ENCODE assay signal across 8 mouse cellular contexts in the genomic region with DNA sequence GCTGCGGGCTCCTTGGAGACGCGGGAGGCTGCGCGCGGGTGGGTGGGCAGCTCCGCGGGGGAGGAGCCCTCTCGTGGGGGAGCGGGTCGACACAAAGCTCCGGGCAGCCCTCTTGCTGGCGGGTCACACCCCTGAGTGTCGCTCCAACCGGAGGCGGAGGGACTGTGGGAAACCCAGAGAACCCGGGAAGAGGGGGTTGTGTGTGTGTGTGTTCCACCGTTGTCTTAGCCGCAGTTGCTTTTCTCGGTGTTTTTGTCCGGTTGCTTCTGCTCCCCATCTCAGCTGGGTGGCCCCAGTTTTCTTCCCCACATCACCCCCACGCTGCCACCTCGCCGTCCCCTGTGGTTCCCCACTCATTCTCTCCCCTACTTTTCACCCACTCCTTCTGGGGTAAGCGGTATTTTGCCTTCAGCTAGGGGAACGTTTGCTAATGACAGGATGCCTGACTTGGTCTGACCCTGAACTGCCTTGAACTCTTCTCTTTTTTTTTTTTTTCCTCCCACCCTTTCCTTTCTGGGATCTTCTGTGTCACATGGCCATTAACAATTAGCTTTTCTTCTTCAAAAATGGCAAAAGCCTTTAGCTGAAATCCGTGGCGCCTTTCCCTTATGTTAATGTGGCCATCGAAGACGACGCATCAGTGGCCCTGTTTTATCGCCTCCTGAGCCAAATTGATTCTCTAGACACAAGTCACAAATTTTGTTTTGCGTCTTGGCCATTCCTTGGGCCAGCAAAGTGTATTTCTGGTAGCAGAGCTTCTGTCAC. TPM values are rescaled to one million over a fixed set of nuclear protein-coding genes. Genes with fewer than 3 reads are reported as not detected.
A peak's percentile ranks its signal among the peaks of the same experiment; 100 is the strongest.
DNase-seq lines count a peak whose midpoint lies in the region; ATAC-seq and TF ChIP-seq lines count a peak whose summit lies in the region.

No protein-coding gene starts in this region.

- H3K27me3 ChIP-seq in G1E (ENCODE audit: insufficient read depth, low read length), result no peaks in the 10 kb centered on the region
- H3K27me3 ChIP-seq in intestine, embryonic 14.5 days (replicated peaks; ENCODE audit: control insufficient read depth, insufficient read depth, low read length), result no peaks in the 10 kb centered on the region
- no peaks in the 10 kb centered on the region for H3K27me3 ChIP-seq in limb, embryonic 13.5 days
- H3K27me3 ChIP-seq in midbrain, embryonic 13.5 days, result no peaks in the 10 kb centered on the region

- ATAC-seq in G1E (ENCODE audit: extremely low read depth, insufficient number of reproducible peaks, low FRiP score, poor library complexity, severe bottlenecking), result peak; percentile 16; the same call in 1 of the 2 replicates
- ATAC-seq in intestine, embryonic 14.5 days (replicated peaks; ENCODE audit: low FRiP score, low TSS enrichment, low read depth), result peak; percentile 21
- peak; percentile 32; the same call in 1 of the 2 replicates for ATAC-seq in limb, embryonic 13.5 days (ENCODE audit: low FRiP score, low read depth)
- ATAC-seq in midbrain, embryonic 13.5 days, result peak; percentile 43

- H3K9me3 ChIP-seq in G1E (replicated peaks), result no peaks in the 10 kb centered on the region
- H3K9me3 ChIP-seq in intestine, embryonic 14.5 days (ENCODE audit: control insufficient read depth, low read length), result no peaks in the 10 kb centered on the region
- H3K9me3 ChIP-seq in limb, embryonic 13.5 days, result no peaks in the 10 kb centered on the region
- no peaks in the 10 kb centered on the region for H3K9me3 ChIP-seq in midbrain, embryonic 13.5 days

- TF ChIP-seq CTCF in G1E (IDR thresholded peaks at IDR 0.05; ENCODE audit: low read depth, low read length), result no peak
- no peak for TF ChIP-seq CTCF in gastrocnemius, adult 2 months (IDR thresholded peaks at IDR 0.05)

- peak; percentile 78 for DNase-seq in 3134 (ENCODE audit: extremely low read depth, insufficient read length, low spot score)
- peak; percentile 43 for DNase-seq in G1E (ENCODE audit: low spot score)
- DNase-seq in cerebellum, postnatal 25 days, result peak; percentile 36 to 71
- DNase-seq in gastrocnemius, adult 2 months, result no peak
- DNase-seq in intestine, embryonic 14.5 days (ENCODE audit: low spot score), result no peak
- DNase-seq in thymus, postnatal 14 days, result peak; percentile 27

- H3K4me2 ChIP-seq in intestine, embryonic 14.5 days (ENCODE audit: low read length), result peak overlapping the region; percentile 70
- H3K4me2 ChIP-seq in limb, embryonic 13.5 days (replicated peaks), result peak overlapping the region; percentile 80
- H3K4me2 ChIP-seq in midbrain, embryonic 13.5 days (replicated peaks), result peak overlapping the region; percentile 75

- peaks cover 2% of the 10 kb centered on the region for H3K36me3 ChIP-seq in G1E (replicated peaks)
- no peaks in the 10 kb centered on the region for H3K36me3 ChIP-seq in intestine, embryonic 14.5 days (ENCODE audit: control insufficient read depth, insufficient read depth, low read length)
- H3K36me3 ChIP-seq in limb, embryonic 13.5 days, result no peaks in the 10 kb centered on the region
- H3K36me3 ChIP-seq in midbrain, embryonic 13.5 days, result no peaks in the 10 kb centered on the region

- H3K4me1 ChIP-seq in G1E (ENCODE audit: insufficient read depth, low read depth, low read length), result peaks cover 50% of the 10 kb centered on the region
- H3K4me1 ChIP-seq in intestine, embryonic 14.5 days (replicated peaks; ENCODE audit: control insufficient read depth, insufficient read depth, low read length), result peaks cover 38% of the 10 kb centered on the region
- peaks cover 34% of the 10 kb centered on the region for H3K4me1 ChIP-seq in limb, embryonic 13.5 days
- peaks cover 38% of the 10 kb centered on the region for H3K4me1 ChIP-seq in midbrain, embryonic 13.5 days (replicated peaks)

- H3K4me3 ChIP-seq in G1E (ENCODE audit: low read depth, low read length), result peak overlapping the region; percentile 91
- peak overlapping the region; percentile 98 for H3K4me3 ChIP-seq in gastrocnemius, adult 2 months
- peak overlapping the region; percentile 94 for H3K4me3 ChIP-seq in intestine, embryonic 14.5 days (ENCODE audit: low read depth, low read length)
- peak overlapping the region; percentile 96 for H3K4me3 ChIP-seq in limb, embryonic 13.5 days
- peak overlapping the region; percentile 97 for H3K4me3 ChIP-seq in midbrain, embryonic 13.5 days (replicated peaks)

- intact Hi-C loops in gastrocnemius, adult 2 months (cut with DNase I), result loop anchor here (5.0 kb wide), 3 partner anchors 71 to 266 kb away; no protein-coding TSS in a partner anchor

- peak overlapping the region; percentile 98 for H3K9ac ChIP-seq in intestine, embryonic 14.5 days (ENCODE audit: low read length)
- H3K9ac ChIP-seq in limb, embryonic 13.5 days, result peak overlapping the region; percentile 96
- H3K9ac ChIP-seq in midbrain, embryonic 13.5 days (replicated peaks), result peak overlapping the region; percentile 99

- under 1% methylated on average over 27 of the region's 33 CpGs for WGBS in intestine, embryonic 14.5 days
- under 1% methylated on average over 33 of the region's 33 CpGs for WGBS in limb, embryonic 13.5 days
- WGBS in midbrain, embryonic 13.5 days, result under 1% methylated on average over 33 of the region's 33 CpGs

- peak overlapping the region; percentile 96 for H3K27ac ChIP-seq in gastrocnemius, adult 2 months
- peak overlapping the region; percentile 99 for H3K27ac ChIP-seq in intestine, embryonic 14.5 days (ENCODE audit: low read depth)
- H3K27ac ChIP-seq in limb, embryonic 13.5 days, result peak overlapping the region; percentile 99
- peak overlapping the region; percentile 100 for H3K27ac ChIP-seq in midbrain, embryonic 13.5 days

RNA-seq across cellular contexts. Expression of a gene that starts 1.0 kb away (rescaled TPM):
- total RNA-seq in G1E (2014; fragmentation: Nextera tagmentation) (123 and 138 TPM in 2 replicates), G1E (2017) (91.0 and 95.6 TPM in 2 replicates)
- polyA plus RNA-seq in G1E (2012), result 4.9 and 6.5 TPM in 2 replicates
- total RNA-seq in gastrocnemius, adult 2 months (2021), result 1 to 10 TPM; 5.4 to 6.1 TPM
- 21.9 and 23.6 TPM in 2 replicates for polyA plus RNA-seq in intestine, embryonic 14.5 days (2014; fragmentation: Nextera tagmentation; extraction: Ambion mirVana)
- polyA plus RNA-seq in limb, embryonic 13.5 days (2015; fragmentation: Nextera tagmentation; extraction: Ambion mirVana), result 16.4 and 16.6 TPM in 2 replicates
- 40.7 and 46.3 TPM in 2 replicates for polyA plus RNA-seq in midbrain, embryonic 13.5 days (2015; fragmentation: Nextera tagmentation; extraction: Ambion mirVana)

Comparison
In these comparisons a context has a peak if more than half of its experiments do, and no peak if none do; other contexts are left out.
1. DNase-seq: peak in 3134 (single experiment), G1E (single experiment), cerebellum, postnatal 25 days (2 of 2) and thymus, postnatal 14 days (single experiment); none in gastrocnemius, adult 2 months (single experiment) and intestine, embryonic 14.5 days (single experiment).
2. Peak in every context shown above with its lines, with median percentiles within 50 percentile points of each other: ATAC-seq, H3K4me3 ChIP-seq, H3K27ac ChIP-seq, H3K4me2 ChIP-seq and H3K9ac ChIP-seq.